Mouse (Mus musculus) MEL (cell line): ENCODE results near the gene Mrvi1. TPM values are rescaled to one million over a fixed set of nuclear protein-coding genes. Genes with fewer than 3 reads are reported as not detected.

ENCODE experiments used
- DNase-seq: peaks from one replicate; pipeline ENCODE4 v3.0.0; 2011; ENCODE audit warnings: low read depth, low spot score
- H3K27ac ChIP-seq: 2 replicates; pipeline ENCODE4 v1.5.1; 2012; ENCODE audit warnings: low read depth, mild to moderate bottlenecking, control low read depth, low read length, moderate library complexity; ENCODE audit not compliant: control insufficient read depth
- H3K27me3 ChIP-seq, 2 experiments: fragments of 150-350 bp in 1 of 2; sonication (generic) in 1 of 2; 2 replicates each; pipeline ENCODE4 v1.6.1; 2012; ENCODE audit warnings: low read length in 2 of 2, mild to moderate bottlenecking in 2 of 2, improper control_type of control experiment in 1 of 2, moderate library complexity in 1 of 2; ENCODE audit not compliant: insufficient read depth in 2 of 2, control insufficient read depth in 1 of 2
- H3K36me3 ChIP-seq, 2 experiments: 2 replicates each; pipeline ENCODE4 v1.6.1; 2012 to 2014; ENCODE audit warnings: low read length in 2 of 2, improper control_type of control experiment in 1 of 2, inconsistent platforms in 1 of 2, mild to moderate bottlenecking in 1 of 2; ENCODE audit not compliant: insufficient read depth in 2 of 2, control insufficient read depth in 1 of 2
- H3K4me1 ChIP-seq, 2 experiments: fragments of 150-350 bp in 1 of 2; sonication (generic) in 1 of 2; 2 replicates each; pipeline ENCODE4 v1.6.1; 2012; ENCODE audit warnings: low read length in 2 of 2, improper control_type of control experiment in 1 of 2, mild to moderate bottlenecking in 1 of 2; ENCODE audit not compliant: insufficient read depth in 2 of 2, control insufficient read depth in 1 of 2
- H3K4me3 ChIP-seq, 2 experiments: fragments of 150-350 bp in 1 of 2; sonication (generic) in 1 of 2; 2 replicates each; pipeline ENCODE4 v1.5.1; 2012; ENCODE audit warnings: low read depth in 2 of 2, low read length in 2 of 2, mild to moderate bottlenecking in 2 of 2, moderate library complexity in 2 of 2, control low read depth in 1 of 2, improper control_type of control experiment in 1 of 2; ENCODE audit not compliant: control insufficient read depth in 1 of 2, insufficient read depth in 1 of 2
- H3K79me2 ChIP-seq: 2 replicates; pipeline ENCODE4 v1.6.1; 2012; ENCODE audit warnings: mild to moderate bottlenecking, low read length, moderate library complexity; ENCODE audit not compliant: control insufficient read depth, poor library complexity, insufficient read depth
- H3K9ac ChIP-seq: 2 replicates; pipeline ENCODE4 v1.6.1; 2012; ENCODE audit warnings: low read depth, mild to moderate bottlenecking, control low read depth, low read length, moderate library complexity; ENCODE audit not compliant: control insufficient read depth, poor library complexity, severe bottlenecking
- H3K9me3 ChIP-seq: fragments of 150-350 bp; sonication (generic); replicated peaks from 2 replicates; pipeline ENCODE4 v1.6.1; 2012; ENCODE audit warnings: mild to moderate bottlenecking, low read length, improper control_type of control experiment, moderate library complexity; ENCODE audit not compliant: insufficient read depth
- CTCF ChIP-seq, 3 experiments: IDR thresholded peaks in 2 of 3; conservative IDR thresholded peaks in 1 of 3; 2 replicates each; pipeline ENCODE4 v1.5.1; 2011 to 2012; ENCODE audit warnings: low read length in 3 of 3, low read depth in 2 of 3, mild to moderate bottlenecking in 2 of 3, improper control_type of control experiment in 1 of 3, inconsistent platforms in 1 of 3, mixed read lengths in 1 of 3, moderate library complexity in 1 of 3; ENCODE audit not compliant: control insufficient read depth in 1 of 3, insufficient read depth in 1 of 3, poor library complexity in 1 of 3, severe bottlenecking in 1 of 3
- EP300 ChIP-seq, 2 experiments: IDR thresholded peaks; 2 replicates each; pipeline ENCODE4 v1.6.1; 2011; ENCODE audit warnings: improper control_type of control experiment in 2 of 2, low read length in 2 of 2, low read depth in 1 of 2, mild to moderate bottlenecking in 1 of 2
- ETS1 ChIP-seq: IDR thresholded peaks from 2 replicates; pipeline ENCODE4 v1.6.1; 2012; ENCODE audit warnings: low read depth, mild to moderate bottlenecking, inconsistent platforms, low read length, improper control_type of control experiment, moderate library complexity
- GATA1 ChIP-seq: IDR thresholded peaks from 2 replicates; pipeline ENCODE4 v1.6.1; 2011; ENCODE audit warnings: low read depth, low read length, improper control_type of control experiment
- HCFC1 ChIP-seq: IDR thresholded peaks from 2 replicates; pipeline ENCODE4 v1.6.1; 2012; ENCODE audit warnings: low read depth, mild to moderate bottlenecking, inconsistent platforms, low read length, improper control_type of control experiment, moderate library complexity
- MEF2A ChIP-seq: IDR thresholded peaks from 2 replicates; pipeline ENCODE4 v1.6.1; 2014; ENCODE audit warnings: low read depth, mild to moderate bottlenecking, inconsistent platforms, low read length, improper control_type of control experiment; ENCODE audit not compliant: poor library complexity, insufficient replicate concordance, severe bottlenecking; ENCODE audit errors: extremely low read depth
- POLR2AphosphoS2 ChIP-seq: IDR thresholded peaks from 2 replicates; pipeline ENCODE4 v1.6.1; 2011; ENCODE audit warnings: low read length, improper control_type of control experiment
- RAD21 ChIP-seq: IDR thresholded peaks from 2 replicates; pipeline ENCODE4 v1.6.1; 2011; ENCODE audit warnings: mild to moderate bottlenecking, low read depth, low read length, improper control_type of control experiment
- RCOR1 ChIP-seq: IDR thresholded peaks from 2 replicates; pipeline ENCODE4 v1.6.1; 2012; ENCODE audit warnings: low read depth, mild to moderate bottlenecking, inconsistent platforms, low read length, improper control_type of control experiment
- SMC3 ChIP-seq: IDR thresholded peaks from 2 replicates; pipeline ENCODE4 v1.6.1; 2011; ENCODE audit warnings: low read depth, low read length, improper control_type of control experiment
- TCF12 ChIP-seq: IDR thresholded peaks from 2 replicates; pipeline ENCODE4 v1.6.1; 2014; ENCODE audit warnings: low read depth, mild to moderate bottlenecking, inconsistent platforms, low read length, improper control_type of control experiment, moderate library complexity
- polyA plus RNA-seq, 2 experiments: library from polyadenylated mRNA; stranded (reverse) in 1 of 2; unstranded in 1 of 2; fragments of >175 nt in 1 of 2; fragments of >200 nt in 1 of 2; gene quantifications; 2 replicates each; pipeline versions ENCODE4 v1.2.1 to v1.2.4; 2012; ENCODE audit warnings: low replicate concordance in 2 of 2, low read depth in 1 of 2; ENCODE audit not compliant: insufficient read length in 2 of 2, insufficient read depth in 1 of 2, missing spikeins in 1 of 2
- total RNA-seq: library from RNA; depleted of rRNA; stranded (reverse); fragments of 300-350 nt; gene quantifications from 2 replicates; pipeline ENCODE4 v1.2.3, GENCODE M21; 2012; rRNA removed

Gene Mrvi1
- total and polyA plus RNA-seq, 3 experiments = 0.19 to 0.92 TPM; not detected in 1

DNA sequence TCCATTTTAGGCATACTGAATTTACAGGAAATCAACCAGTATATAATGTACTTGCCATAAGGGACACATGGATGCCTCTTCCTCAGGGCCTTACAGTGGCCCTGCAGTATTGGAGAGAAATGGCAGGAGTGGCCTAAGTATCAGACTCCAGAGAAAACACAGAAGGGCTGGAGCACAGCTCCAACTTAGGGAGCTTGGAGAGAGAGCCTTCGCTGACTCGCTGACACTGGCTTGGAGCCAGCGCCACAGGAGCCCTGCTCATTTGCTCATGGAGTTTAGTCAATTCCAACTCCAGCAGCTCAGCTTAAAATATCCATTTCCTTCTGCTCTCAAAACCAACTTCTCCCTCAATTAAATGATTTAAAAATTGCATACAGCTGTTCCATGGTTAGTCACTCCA is 160.6 kb downstream of the Mrvi1 start:
- Histone ChIP-seq H3K4me1 (peaks cover 21 to 29% of the 10 kb centered on the region in 2 experiments), H3K9me3 (no peaks in the 10 kb centered on the region)

DNA sequence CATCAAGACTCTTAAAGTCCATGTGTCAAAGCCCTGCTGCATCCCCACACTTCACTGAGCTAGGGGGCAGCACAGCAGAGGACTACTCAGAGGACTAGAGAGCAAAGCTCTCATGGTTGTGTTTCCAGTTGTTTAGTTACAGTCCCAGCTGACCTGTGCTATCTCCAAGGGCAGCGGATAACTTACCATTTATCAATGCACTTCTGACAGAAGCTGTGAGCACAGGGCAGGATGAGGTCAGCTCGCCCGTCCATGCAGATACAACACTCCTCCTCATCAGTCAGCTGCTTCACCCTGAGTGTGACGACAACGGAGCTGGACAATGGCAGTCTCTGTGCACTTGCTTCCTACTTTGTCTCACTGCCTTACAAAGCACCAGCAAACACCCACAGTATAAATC is 161.2 kb downstream of the Mrvi1 start:
- Histone ChIP-seq H3K27me3 (no peaks in the 10 kb centered on the region), H3K4me3 (no peak overlapping the region), H3K9me3 (no peaks in the 10 kb centered on the region), H3K27ac (no peak overlapping the region), H3K9ac (no peak overlapping the region), H3K79me2 (no peaks in the 10 kb centered on the region), H3K4me1 (peaks cover 21 to 29% of the 10 kb centered on the region in 2 experiments), H3K36me3 (peaks cover 8 to 28% of the 10 kb centered on the region in 2 experiments; a peak in 3 of 4 replicates)
- no peak for DNase-seq
- TF ChIP-seq CTCF (IDR thresholded peaks at IDR 0.05 in 2 of 3, conservative IDR thresholded peaks at IDR 0.05 in 1 of 3; ENCODE audit: control insufficient read depth in 1 of 3, insufficient read depth in 1 of 3, low read depth in 2 of 3, low read length in 3 of 3, poor library complexity in 1 of 3, severe bottlenecking in 1 of 3) (0 out of 6 replicates have a peak, but pooled peaks of 1 of the 3 experiments have one; percentile 13), POLR2AphosphoS2 (no peak)

More for the DNA sequence above, 160.6 kb downstream of the Mrvi1 start:
- Histone ChIP-seq H3K79me2 (no peaks in the 10 kb centered on the region), H3K4me3 (no peak overlapping the region), H3K36me3 (peaks cover 8 to 28% of the 10 kb centered on the region in 2 experiments; a peak in 3 of 4 replicates), H3K27me3 (no peaks in the 10 kb centered on the region), H3K9ac (no peak overlapping the region), H3K27ac (no peak overlapping the region)
- peak; percentile 53 for DNase-seq
- TF ChIP-seq POLR2AphosphoS2 (no peak), HCFC1 (no peak), EP300 (IDR thresholded peaks at IDR 0.05; ENCODE audit: low read depth in 1 of 2, low read length in 2 of 2) (0 out of 4 replicates have a peak, but pooled peaks of 1 of the 2 experiments have one; percentile 22)

DNA sequence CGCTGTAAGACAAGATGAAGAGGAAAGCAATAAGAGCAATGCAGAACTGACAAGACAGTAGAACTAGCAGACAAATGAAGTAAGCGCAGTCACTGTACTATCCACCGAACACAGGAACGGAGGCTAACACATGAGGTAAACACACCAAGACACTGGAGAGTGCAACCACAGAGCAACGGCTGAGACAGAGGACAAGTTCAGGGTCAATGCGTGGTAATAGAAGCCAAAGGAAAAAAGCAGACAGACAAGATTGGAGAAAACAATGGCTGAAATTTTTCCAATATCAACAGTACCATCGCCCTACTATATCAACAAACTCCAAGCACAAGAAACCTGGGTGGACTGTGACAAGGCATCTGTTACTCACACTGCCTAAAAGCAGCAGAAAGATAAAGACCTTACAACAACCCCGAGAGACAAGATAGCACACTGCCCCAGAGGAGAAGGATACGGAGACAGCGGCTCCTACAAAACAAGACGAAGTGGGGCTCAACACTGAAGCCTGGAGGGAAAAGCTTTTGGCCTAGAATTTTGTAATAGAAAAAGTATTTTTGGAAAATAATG is 163.4 kb downstream of the Mrvi1 start:
- H3K36me3 ChIP-seq = peaks cover 8 to 26% of the 10 kb centered on the region in 2 experiments; a peak in 3 of 4 replicates
- DNase-seq = peak; percentile 54
- no peak overlapping the region for H3K9ac ChIP-seq
- no peaks in the 10 kb centered on the region for H3K9me3 ChIP-seq
- no peaks in the 10 kb centered on the region for H3K27me3 ChIP-seq
- H3K4me1 ChIP-seq = peaks cover 21 to 28% of the 10 kb centered on the region in 2 experiments
- TF ChIP-seq RAD21 = no peak
- TF ChIP-seq EP300 (IDR thresholded peaks at IDR 0.05; ENCODE audit: low read depth in 1 of 2, low read length in 2 of 2) = peak; percentile 75 to 82
- peak; percentile 81 for TF ChIP-seq GATA1
- 0 out of 2 replicates have a peak, but pooled peaks have one; percentile 16 for TF ChIP-seq HCFC1
- 0 out of 2 replicates have a peak, but pooled peaks have one; percentile 23 for TF ChIP-seq RCOR1
- TF ChIP-seq SMC3 = peak; percentile 17
- TF ChIP-seq ETS1 = peak; percentile 49; the same call in 1 of the 2 replicates
- TF ChIP-seq TCF12 = peak; percentile 85
- no peak for TF ChIP-seq MEF2A
- TF ChIP-seq, all 39 proteins: peak for 7
- Histone ChIP-seq H3K4me3 (no peak overlapping the region), H3K79me2 (no peaks in the 10 kb centered on the region), H3K27ac (peak overlapping the region; percentile 36; the same call in 1 of the 2 replicates)

Other genes starting within 250 kb of the Mrvi1 start
- 11.7 and 14.8 TPM in 2 replicates for gene Ampd3, start 214.3 kb downstream of the Mrvi1 start, total RNA-seq
- 10 to 100 TPM in 1 of 2 experiments, not detected in 1; 22.3 TPM for gene Ampd3, start 214.3 kb downstream of the Mrvi1 start, polyA plus RNA-seq
- gene Rnf141, start 138.0 kb downstream of the Mrvi1 start, total RNA-seq = 19.7 and 23.3 TPM in 2 replicates
- gene Rnf141, start 138.0 kb downstream of the Mrvi1 start, polyA plus RNA-seq = 10 to 100 TPM in 1 of 2 experiments, not detected in 1; 18.8 TPM
- not detected in 2 replicates for gene Lyve1, start 119.2 kb downstream of the Mrvi1 start, total RNA-seq
- not detected for gene Lyve1, start 119.2 kb downstream of the Mrvi1 start, polyA plus RNA-seq
- 37.5 and 37.9 TPM in 2 replicates for gene Ctr9, start 46.5 kb upstream of the Mrvi1 start, total RNA-seq
- gene Ctr9, start 46.5 kb upstream of the Mrvi1 start, polyA plus RNA-seq = 100 to 1,000 TPM in 1 of 2 experiments, 10 to 100 TPM in 1; 42.8 to 141 TPM
- gene Eif4g2, start 100.6 kb upstream of the Mrvi1 start, total RNA-seq = 332 and 344 TPM in 2 replicates
- 100 to 1,000 TPM; 935 to 958 TPM for gene Eif4g2, start 100.6 kb upstream of the Mrvi1 start, polyA plus RNA-seq